Mouse (Mus musculus) thymus, adult 2 months (tissue): Measurements from ENCODE around the gene Tent4a. TPM values are rescaled to one million over a fixed set of nuclear protein-coding genes. Genes with fewer than 3 reads are reported as not detected.

ENCODE experiments used
- DNase-seq: peaks from one replicate; pipeline ENCODE4 v3.0.0; 2021
- H3K27ac ChIP-seq: fragments of 200-500 bp; 2 replicates; pipeline ENCODE4 v1.5.1; 2012; ENCODE audit warnings: low read length, control low read depth; ENCODE audit not compliant: control insufficient read depth, insufficient read depth
- H3K27me3 ChIP-seq: fragments of 200-500 bp; 2 replicates; pipeline ENCODE4 v1.6.1; 2012; ENCODE audit warnings: mild to moderate bottlenecking, low read length, moderate library complexity, mixed read lengths; ENCODE audit not compliant: control insufficient read depth, insufficient read depth
- H3K36me3 ChIP-seq: fragments of 200-500 bp; 2 replicates; pipeline ENCODE4 v1.6.1; 2012; ENCODE audit warnings: mild to moderate bottlenecking, low read length, moderate library complexity; ENCODE audit not compliant: control insufficient read depth, insufficient read depth
- H3K4me1 ChIP-seq: fragments of 200-500 bp; replicated peaks from 2 replicates; pipeline ENCODE4 v1.6.1; 2012; ENCODE audit warnings: low read length; ENCODE audit not compliant: control insufficient read depth, insufficient read depth
- H3K4me3 ChIP-seq: fragments of 200-500 bp; 2 replicates; pipeline ENCODE4 v1.5.1; 2012; ENCODE audit warnings: mild to moderate bottlenecking, low read length, control low read depth, moderate library complexity; ENCODE audit not compliant: control insufficient read depth, insufficient read depth
- CTCF ChIP-seq: fragments of 200-500 bp; IDR thresholded peaks from 2 replicates; pipeline ENCODE4 v1.5.1; 2012; ENCODE audit warnings: mild to moderate bottlenecking, control low read depth, low read length, moderate library complexity, borderline replicate concordance; ENCODE audit not compliant: control insufficient read depth, poor library complexity, insufficient read depth; ENCODE audit errors: extremely low read depth
- POLR2A ChIP-seq: fragments of 200-500 bp; IDR thresholded peaks from 2 replicates; pipeline ENCODE4 v1.6.1; 2012; ENCODE audit warnings: mild to moderate bottlenecking, low read length, control low read depth, moderate library complexity; ENCODE audit not compliant: control insufficient read depth, poor library complexity, insufficient read depth; ENCODE audit errors: extremely low read depth
- WGBS: fragments of 180-500 bp; shearing (Covaris S2); methylation state at CpG from one replicate; pipeline ENCODE4 v1.1.7; 2018; 5-methylcytosine and 5-hydroxymethylcytosine counted together
- polyA plus RNA-seq: library from polyadenylated mRNA; depleted of rRNA; stranded (reverse); fragments of >200 nt; gene quantifications from 2 replicates; pipeline ENCODE4 v1.2.3, GENCODE M21; 2012

The Tent4a gene
- polyA plus RNA-seq, 1 experiment: 22.2 TPM

DNA sequence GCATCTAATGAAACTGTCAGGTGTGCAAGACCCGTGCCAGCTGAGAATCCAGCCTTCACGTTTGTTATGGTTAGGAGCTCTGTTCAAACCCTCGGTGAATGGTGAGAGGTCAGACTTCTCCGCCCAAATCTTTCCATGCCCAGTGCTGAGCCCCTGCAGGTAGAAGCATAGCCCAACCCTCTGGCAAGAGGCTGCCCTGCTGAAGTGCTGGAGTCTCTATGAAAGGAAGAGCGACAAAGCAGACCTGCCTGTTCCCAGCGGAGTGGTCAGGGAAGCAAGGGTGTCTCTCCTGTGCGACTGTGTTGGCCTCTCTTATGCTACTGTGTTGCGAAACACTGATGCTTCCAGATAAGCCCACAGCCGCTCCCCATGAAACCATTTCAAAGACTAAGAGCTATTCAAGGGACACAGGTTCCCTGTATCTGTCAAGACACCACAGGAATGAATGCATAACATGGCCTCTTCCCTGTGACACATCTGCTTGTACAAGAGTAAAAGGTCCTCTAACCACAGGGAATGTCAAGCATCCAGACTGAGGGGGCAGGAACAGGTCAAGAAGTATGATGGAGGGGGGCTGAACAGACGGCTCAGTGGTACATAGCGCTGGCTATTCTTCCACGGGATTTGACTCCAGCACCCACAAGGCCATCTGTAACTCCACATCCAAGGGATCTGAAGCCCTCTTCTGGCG is 45.7 kb downstream of the Tent4a start:
- TF ChIP-seq CTCF (no peak), POLR2A (no peak)
- no peak overlapping the region for H3K27ac ChIP-seq
- no peaks in the 10 kb centered on the region for H3K36me3 ChIP-seq
- no peaks in the 10 kb centered on the region; the same call in 1 of the 2 replicates for H3K27me3 ChIP-seq
- WGBS: 43% methylated on average over 13 of the region's 13 CpGs
- H3K4me3 ChIP-seq: no peak overlapping the region
- no peaks in the 10 kb centered on the region for H3K4me1 ChIP-seq
- no peak for DNase-seq

DNA sequence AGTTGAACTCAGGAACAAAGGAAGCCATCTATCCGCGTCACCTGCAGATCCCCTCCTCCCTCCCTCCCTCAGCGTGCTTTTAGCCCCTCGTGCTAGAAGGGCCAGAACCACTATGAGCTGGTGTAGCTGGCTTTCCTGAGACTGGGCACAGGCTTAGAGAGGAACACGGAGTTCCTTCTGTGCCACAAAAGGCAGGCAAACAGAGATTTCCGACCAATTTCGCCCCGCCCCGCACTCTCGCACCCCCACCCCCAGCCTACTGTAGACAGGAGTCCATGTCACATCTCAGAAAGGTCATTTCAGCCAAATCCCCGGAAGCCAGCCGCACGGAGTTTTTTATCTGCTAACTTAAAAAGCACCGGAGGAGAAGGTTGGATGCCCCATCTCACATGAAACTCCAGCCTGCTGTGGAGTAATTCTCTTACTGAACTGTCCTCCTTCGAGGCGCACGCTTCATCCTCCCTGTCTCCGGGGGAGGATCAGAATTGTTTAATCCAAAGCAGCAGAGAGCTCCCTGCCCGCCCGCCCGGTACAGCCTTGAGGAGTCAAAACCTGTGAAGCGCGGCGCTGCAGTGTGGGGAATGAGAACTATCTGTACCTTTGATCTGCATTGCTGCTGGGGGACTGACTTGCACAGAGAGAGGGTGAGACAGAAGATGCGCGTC is 46.7 kb downstream of the Tent4a start:
- no peak overlapping the region for H3K27ac ChIP-seq
- no peak overlapping the region for H3K4me3 ChIP-seq
- 5% methylated on average over 26 of the region's 26 CpGs for WGBS
- no peaks in the 10 kb centered on the region for H3K4me1 ChIP-seq
- no peak for TF ChIP-seq POLR2A
- TF ChIP-seq CTCF: no peak
- no peak for DNase-seq
- no peaks in the 10 kb centered on the region; the same call in 1 of the 2 replicates for H3K27me3 ChIP-seq
- no peaks in the 10 kb centered on the region for H3K36me3 ChIP-seq

DNA sequence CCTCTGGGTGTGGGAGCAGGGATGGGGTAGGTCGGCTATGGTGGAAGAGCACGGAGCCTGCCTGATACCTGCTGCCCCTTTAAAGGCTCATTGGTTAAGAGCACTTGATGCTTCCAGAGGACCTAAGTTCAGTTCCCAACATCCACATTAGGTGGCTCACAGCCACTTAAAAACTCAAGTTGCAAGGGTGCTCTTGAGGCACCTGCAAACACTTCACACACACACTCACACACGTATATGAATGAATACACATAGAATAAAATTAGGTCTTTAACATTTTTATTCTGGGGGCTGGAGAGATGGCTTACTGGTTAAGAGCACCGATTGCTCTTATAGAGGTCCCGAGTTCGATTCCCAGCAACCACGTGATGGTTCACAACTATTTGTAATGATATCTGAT is 47.3 kb downstream of the Tent4a start:
- no peaks in the 10 kb centered on the region for H3K36me3 ChIP-seq
- H3K4me1 ChIP-seq: no peaks in the 10 kb centered on the region
- 89% methylated on average over 7 of the region's 7 CpGs for WGBS
- no peak overlapping the region for H3K4me3 ChIP-seq
- H3K27me3 ChIP-seq: peaks cover 1% of the 10 kb centered on the region; the same call in 1 of the 2 replicates
- no peak for DNase-seq
- TF ChIP-seq CTCF (no peak), POLR2A (no peak)
- no peak overlapping the region for H3K27ac ChIP-seq

DNA sequence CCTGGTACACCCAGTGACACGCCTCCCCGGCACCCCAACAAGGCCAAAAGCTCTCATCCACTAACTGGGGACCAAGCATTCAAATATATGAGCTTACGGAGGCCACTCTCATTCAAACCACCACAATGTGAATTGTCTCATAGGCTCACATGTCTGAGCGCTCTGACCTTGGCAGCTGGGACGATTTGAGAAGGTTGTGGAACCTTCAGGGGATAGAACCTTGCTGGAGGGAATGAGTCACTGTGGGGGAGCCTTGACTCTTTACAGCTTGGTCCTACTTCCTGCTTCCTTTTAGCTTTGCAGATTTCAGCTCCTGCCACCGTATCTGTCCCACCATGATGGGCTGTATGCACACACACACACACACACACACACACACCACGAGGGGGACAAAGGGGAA is 48.6 kb downstream of the Tent4a start:
- 60% methylated on average over 7 of the region's 7 CpGs for WGBS
- no peak overlapping the region for H3K4me3 ChIP-seq
- H3K4me1 ChIP-seq: no peaks in the 10 kb centered on the region
- TF ChIP-seq POLR2A: no peak
- no peak for TF ChIP-seq CTCF
- H3K27ac ChIP-seq: no peak overlapping the region
- peaks cover 7% of the 10 kb centered on the region for H3K27me3 ChIP-seq
- H3K36me3 ChIP-seq: no peaks in the 10 kb centered on the region
- no peak for DNase-seq

DNA sequence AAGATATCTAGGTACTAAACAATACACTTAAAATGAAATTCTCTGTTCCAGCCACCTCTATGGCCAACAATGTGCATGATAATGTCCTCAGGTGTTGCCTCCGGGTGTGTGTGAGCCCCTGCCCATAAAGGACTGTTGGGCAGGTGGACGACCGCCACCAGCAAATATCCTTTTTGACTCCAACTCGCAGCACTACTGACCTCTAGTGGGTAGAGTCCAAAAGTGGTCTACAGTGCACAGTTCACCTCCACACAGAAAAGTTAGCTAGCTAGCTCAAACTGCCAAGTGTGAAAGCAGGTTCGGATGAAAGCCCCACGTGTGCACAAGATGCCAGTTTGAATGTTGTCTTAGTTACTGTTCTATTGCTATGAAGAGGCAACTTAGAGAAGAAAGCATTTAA is 49.1 kb downstream of the Tent4a start:
- Histone ChIP-seq H3K27me3 (peaks cover 9% of the 10 kb centered on the region), H3K4me3 (no peak overlapping the region), H3K36me3 (no peaks in the 10 kb centered on the region), H3K27ac (no peak overlapping the region), H3K4me1 (no peaks in the 10 kb centered on the region)
- TF ChIP-seq POLR2A (no peak), CTCF (no peak)
- DNase-seq: no peak
- WGBS: 12% methylated on average over 6 of the region's 6 CpGs

DNA sequence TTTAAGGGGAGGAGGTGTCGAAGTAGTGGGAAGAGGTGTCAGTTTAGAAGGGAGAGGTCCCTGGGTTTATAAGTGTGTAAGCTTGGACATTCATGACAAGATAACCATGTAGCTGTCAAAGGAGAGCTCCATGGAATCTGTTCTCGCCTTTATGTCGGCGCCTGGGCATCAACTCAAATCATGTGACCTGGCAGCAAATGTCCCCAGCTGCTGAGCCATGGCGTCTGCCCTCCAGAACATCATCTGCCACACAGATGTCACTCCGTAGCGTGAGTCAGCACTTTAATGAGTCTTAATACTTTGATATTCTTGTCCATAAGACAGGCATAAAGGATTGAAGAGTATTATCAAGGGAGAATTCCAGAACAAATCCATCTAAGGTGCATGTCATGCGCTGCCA is 51.7 kb downstream of the Tent4a start:
- no peak overlapping the region for H3K27ac ChIP-seq
- H3K4me3 ChIP-seq: no peak overlapping the region
- no peak for DNase-seq
- H3K4me1 ChIP-seq: no peaks in the 10 kb centered on the region
- H3K36me3 ChIP-seq: no peaks in the 10 kb centered on the region
- TF ChIP-seq CTCF (no peak), POLR2A (no peak)
- H3K27me3 ChIP-seq: peaks cover 9% of the 10 kb centered on the region
- 57% methylated on average over 8 of the region's 8 CpGs for WGBS
